Mouse (Mus musculus) cerebellum, adult 2 months (tissue): Measurements from ENCODE around the gene Borcs7.

Experiments
- CTCF ChIP-seq: fragments of 200-500 bp; IDR thresholded peaks from 2 replicates; pipeline ENCODE4 v1.5.1; 2011; ENCODE audit warnings: low read depth, mild to moderate bottlenecking, control low read depth, low read length, moderate library complexity, borderline replicate concordance; ENCODE audit not compliant: insufficient read depth
- POLR2A ChIP-seq: fragments of 200-500 bp; IDR thresholded peaks from 2 replicates; pipeline ENCODE4 v1.6.1; 2011; ENCODE audit warnings: low read length, control low read depth, borderline replicate concordance; ENCODE audit not compliant: insufficient read depth

- no peak for TF ChIP-seq POLR2A
- no peak for TF ChIP-seq CTCF
Observed at GRCm38 (mm10) chr19:46646041-46646481, 43.6 kb upstream of the Borcs7 start.
